Mouse (Mus musculus) olfactory bulb, adult 2 months (tissue): Measurements from ENCODE around the gene Coa5.

Source experiments
- CTCF ChIP-seq: fragments of 200-500 bp; IDR thresholded peaks from 2 replicates; pipeline ENCODE4 v1.5.1; 2012; ENCODE audit warnings: low read depth, mild to moderate bottlenecking, low read length, moderate library complexity; ENCODE audit not compliant: insufficient read depth
- POLR2A ChIP-seq: fragments of 200-500 bp; IDR thresholded peaks from 2 replicates; pipeline ENCODE4 v1.6.1; 2012; ENCODE audit warnings: mild to moderate bottlenecking, low read depth, low read length, moderate library complexity; ENCODE audit not compliant: insufficient read depth

- TF ChIP-seq POLR2A (no peak), CTCF (no peak)
These were observed 35.1 kb upstream of the Coa5 start for GRCm38 (mm10) chr1:37464878-37465452.
